Mouse (Mus musculus) heart, embryonic 10.5 days (tissue): Measurements from ENCODE around the gene Socs3. TPM values are rescaled to one million over a fixed set of nuclear protein-coding genes. Genes with fewer than 3 reads are reported as not detected.
A peak's percentile ranks its signal among the peaks of the same experiment; 100 is the strongest.

Experiments used
- DNase-seq: peaks from one replicate; pipeline ENCODE4 v3.0.0-alpha.2; 2017; ENCODE audit warnings: low spot score
- H3K27ac ChIP-seq: fragments of 300-500 bp; sonication (generic); 2 replicates; pipeline ENCODE4 v1.5.1; 2016; ENCODE audit warnings: mild to moderate bottlenecking
- H3K27me3 ChIP-seq: fragments of 300-500 bp; sonication (generic); 2 replicates; pipeline ENCODE4 v1.6.1; 2016; ENCODE audit warnings: mild to moderate bottlenecking; ENCODE audit not compliant: poor library complexity, insufficient read depth, severe bottlenecking
- H3K36me3 ChIP-seq: fragments of 300-500 bp; sonication (generic); 2 replicates; pipeline ENCODE4 v1.6.1; 2016; ENCODE audit warnings: mild to moderate bottlenecking, moderate library complexity
- H3K4me1 ChIP-seq: fragments of 300-500 bp; sonication (generic); 2 replicates; pipeline ENCODE4 v1.6.1; 2016; ENCODE audit warnings: mild to moderate bottlenecking
- H3K4me3 ChIP-seq: fragments of 300-500 bp; sonication (generic); 2 replicates; pipeline ENCODE4 v1.5.1; 2016; ENCODE audit warnings: mild to moderate bottlenecking, moderate library complexity
- H3K9me3 ChIP-seq: fragments of 300-500 bp; sonication (generic); 2 replicates; pipeline ENCODE4 v1.6.1; 2016; ENCODE audit warnings: mild to moderate bottlenecking, moderate library complexity
- WGBS: fragments of 180-500 bp; shearing (Covaris S2); methylation state at CpG from one replicate; pipeline ENCODE4 v1.1.7; 2016; 5-methylcytosine and 5-hydroxymethylcytosine counted together
- polyA plus RNA-seq: library from polyadenylated mRNA; unstranded; fragments of >200 nt; fragmentation: Nextera tagmentation; extraction: Ambion mirVana; gene quantifications from 2 replicates; pipeline ENCODE4 v1.2.1, GENCODE M21; 2016

Gene Socs3
- polyA plus RNA-seq, 1 experiment from 2014 or later: 10.6 TPM

GRCm38 (mm10) chr11:117939004-117939730 lies 30.7 kb downstream of the Socs3 start:
- H3K27me3 ChIP-seq: peaks cover 53% of the 10 kb centered on the region
- H3K4me1 ChIP-seq: peaks cover 64% of the 10 kb centered on the region
- no peaks in the 10 kb centered on the region for H3K9me3 ChIP-seq
- no peak for DNase-seq
- H3K27ac ChIP-seq: peak overlapping the region; percentile 82; the same call in 1 of the 2 replicates
- H3K4me3 ChIP-seq: no peak overlapping the region
- no peaks in the 10 kb centered on the region for H3K36me3 ChIP-seq
- 59% methylated on average over 4 of the region's 4 CpGs for WGBS

GRCm38 (mm10) chr11:117936202-117936601 lies 33.6 kb downstream of the Socs3 start:
- Histone ChIP-seq H3K27ac (peak overlapping the region; percentile 64), H3K4me1 (peaks cover 78% of the 10 kb centered on the region), H3K9me3 (no peaks in the 10 kb centered on the region), H3K4me3 (no peak overlapping the region), H3K36me3 (no peaks in the 10 kb centered on the region), H3K27me3 (peaks cover 73% of the 10 kb centered on the region)
- 36% methylated on average over 8 of the region's 8 CpGs for WGBS
- no peak for DNase-seq

GRCm38 (mm10) chr11:117935616-117936015 lies 34.2 kb downstream of the Socs3 start:
- Histone ChIP-seq H3K9me3 (no peaks in the 10 kb centered on the region), H3K4me3 (no peak overlapping the region), H3K27me3 (peaks cover 75% of the 10 kb centered on the region), H3K4me1 (peaks cover 78% of the 10 kb centered on the region), H3K27ac (peak overlapping the region; percentile 64), H3K36me3 (no peaks in the 10 kb centered on the region)
- WGBS: 67% methylated on average over 9 of the region's 9 CpGs
- DNase-seq: no peak

- no peaks in the 10 kb centered on the region for H3K36me3 ChIP-seq
- peak overlapping the region; percentile 42 for H3K27ac ChIP-seq
Measured at GRCm38 (mm10) chr11:117934576-117935368, 35.1 kb downstream of the Socs3 start.

GRCm38 (mm10) chr11:117934168-117934567 lies 35.7 kb downstream of the Socs3 start:
- whole genome bisulfite sequencing: 19% methylated on average over 2 of the region's 2 CpGs
- no peak overlapping the region for H3K4me3 ChIP-seq
- peak overlapping the region; percentile 42 for H3K27ac ChIP-seq
- no peaks in the 10 kb centered on the region for H3K9me3 ChIP-seq
- peaks cover 73% of the 10 kb centered on the region for H3K4me1 ChIP-seq
- peaks cover 78% of the 10 kb centered on the region for H3K27me3 ChIP-seq
- DNase-seq: no peak
- no peaks in the 10 kb centered on the region for H3K36me3 ChIP-seq

More at GRCm38 (mm10) chr11:117934576-117935368, 35.1 kb downstream of the Socs3 start:
- 53% methylated on average over 5 of the region's 5 CpGs for WGBS
- Histone ChIP-seq H3K4me3 (no peak overlapping the region), H3K27me3 (peaks cover 75% of the 10 kb centered on the region), H3K9me3 (no peaks in the 10 kb centered on the region), H3K4me1 (peaks cover 75% of the 10 kb centered on the region)
- no peak for DNase-seq

- WGBS: 35% methylated on average over 4 of the region's 4 CpGs
- no peak overlapping the region for H3K4me3 ChIP-seq
- H3K4me1 ChIP-seq: peaks cover 65% of the 10 kb centered on the region
- H3K9me3 ChIP-seq: no peaks in the 10 kb centered on the region
- no peaks in the 10 kb centered on the region for H3K36me3 ChIP-seq
- H3K27ac ChIP-seq: peak overlapping the region; percentile 67
- DNase-seq: no peak
- H3K27me3 ChIP-seq: peaks cover 70% of the 10 kb centered on the region
Measured at GRCm38 (mm10) chr11:117932195-117932594, 37.7 kb downstream of the Socs3 start.

- no peaks in the 10 kb centered on the region for H3K9me3 ChIP-seq
- no peak overlapping the region for H3K4me3 ChIP-seq
- DNase-seq: no peak
- H3K27ac ChIP-seq: no peak overlapping the region
- peaks cover 63% of the 10 kb centered on the region for H3K4me1 ChIP-seq
- H3K27me3 ChIP-seq: peaks cover 72% of the 10 kb centered on the region
- 48% methylated on average over 6 of the region's 6 CpGs for WGBS
- H3K36me3 ChIP-seq: no peaks in the 10 kb centered on the region
Measured at GRCm38 (mm10) chr11:117931576-117931975, 38.3 kb downstream of the Socs3 start.

GRCm38 (mm10) chr11:117930781-117931338 lies 39.0 kb downstream of the Socs3 start:
- Histone ChIP-seq H3K4me3 (peak overlapping the region; percentile 63), H3K9me3 (no peaks in the 10 kb centered on the region), H3K27ac (peak overlapping the region; percentile 72), H3K27me3 (peaks cover 68% of the 10 kb centered on the region), H3K4me1 (peaks cover 56% of the 10 kb centered on the region), H3K36me3 (no peaks in the 10 kb centered on the region)
- no peak for DNase-seq
- WGBS: 2% methylated on average over 48 of the region's 48 CpGs

- H3K4me3 ChIP-seq: no peak overlapping the region
- no peak for DNase-seq
- H3K9me3 ChIP-seq: no peaks in the 10 kb centered on the region
- H3K27ac ChIP-seq: no peak overlapping the region
- 78% methylated on average over 1 of the region's 1 CpGs for WGBS
- peaks cover 32% of the 10 kb centered on the region for H3K27me3 ChIP-seq
- peaks cover 18% of the 10 kb centered on the region for H3K4me1 ChIP-seq
- H3K36me3 ChIP-seq: no peaks in the 10 kb centered on the region
Measured at GRCm38 (mm10) chr11:117925541-117925940, 44.3 kb downstream of the Socs3 start.

- Histone ChIP-seq H3K27ac (no peak overlapping the region), H3K27me3 (peaks cover 21% of the 10 kb centered on the region), H3K4me3 (no peak overlapping the region), H3K9me3 (no peaks in the 10 kb centered on the region), H3K4me1 (peaks cover 14% of the 10 kb centered on the region; the same call in 1 of the 2 replicates), H3K36me3 (no peaks in the 10 kb centered on the region)
- DNase-seq: no peak
- WGBS: 72% methylated on average over 6 of the region's 6 CpGs
Measured at GRCm38 (mm10) chr11:117924466-117924865, 45.4 kb downstream of the Socs3 start.

GRCm38 (mm10) chr11:117923279-117923678 lies 46.6 kb downstream of the Socs3 start:
- WGBS: 79% methylated on average over 11 of the region's 11 CpGs
- Histone ChIP-seq H3K27ac (no peak overlapping the region), H3K4me3 (no peak overlapping the region), H3K9me3 (no peaks in the 10 kb centered on the region), H3K27me3 (peaks cover 19% of the 10 kb centered on the region), H3K36me3 (no peaks in the 10 kb centered on the region), H3K4me1 (peaks cover 19% of the 10 kb centered on the region)
- no peak for DNase-seq

- no peak for DNase-seq
- Histone ChIP-seq H3K4me1 (peaks cover 21% of the 10 kb centered on the region), H3K9me3 (no peaks in the 10 kb centered on the region; the same call in 1 of the 2 replicates), H3K27me3 (peaks cover 22% of the 10 kb centered on the region; the same call in 1 of the 2 replicates), H3K36me3 (0 out of 2 replicates have a peak, but pooled peaks cover 2% of the 10 kb centered on the region), H3K4me3 (no peak overlapping the region), H3K27ac (peak overlapping the region; percentile 43; the same call in 1 of the 2 replicates)
- WGBS: 28% methylated on average over 5 of the region's 5 CpGs
Measured at GRCm38 (mm10) chr11:117919211-117919610, 50.6 kb downstream of the Socs3 start.
